Mouse (Mus musculus) NIH3T3 (cell line): ENCODE data around the gene Bet1l.

Experiments
- DNase-seq: peaks from one replicate; pipeline ENCODE4 v3.0.0-alpha.2; 2012; ENCODE audit warnings: low read depth

Bet1l gene

DNA sequence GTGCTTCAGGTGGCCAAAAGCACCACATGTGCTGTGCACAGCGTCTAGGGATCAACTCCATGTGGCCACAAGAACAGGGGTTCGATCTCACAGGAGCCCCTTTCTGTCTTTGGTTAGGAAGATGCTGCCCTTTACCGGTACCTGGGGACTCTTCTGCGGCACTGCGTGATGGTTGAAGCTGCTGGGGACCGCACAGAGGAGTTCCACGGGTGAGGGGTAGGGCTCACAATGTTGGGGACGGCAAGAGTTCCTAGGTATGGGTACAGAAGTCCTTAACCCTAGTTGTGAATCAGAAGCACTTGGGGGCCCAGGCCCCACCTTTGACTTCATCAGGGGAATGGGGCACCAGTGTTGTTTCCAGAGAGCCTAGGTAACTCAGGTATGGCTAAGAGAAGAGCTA is 1.4 kb upstream of the Bet1l start:
- no peak for DNase-seq

- DNase-seq, result peak; percentile 89
Observed at GRCm38 (mm10) chr7:140856785-140857549, 410 bp downstream of the Bet1l start, which contains the start of gene Ric8a. Ric8a (plus strand) TSS chr7:140856957.

GRCm38 (mm10) chr7:140855860-140856784 is 1.3 kb downstream of the Bet1l start, which contains the start of gene Gm45785:
Gm45785 (minus strand) TSS chr7:140856331.
- peak; percentile 90 for DNase-seq

DNA sequence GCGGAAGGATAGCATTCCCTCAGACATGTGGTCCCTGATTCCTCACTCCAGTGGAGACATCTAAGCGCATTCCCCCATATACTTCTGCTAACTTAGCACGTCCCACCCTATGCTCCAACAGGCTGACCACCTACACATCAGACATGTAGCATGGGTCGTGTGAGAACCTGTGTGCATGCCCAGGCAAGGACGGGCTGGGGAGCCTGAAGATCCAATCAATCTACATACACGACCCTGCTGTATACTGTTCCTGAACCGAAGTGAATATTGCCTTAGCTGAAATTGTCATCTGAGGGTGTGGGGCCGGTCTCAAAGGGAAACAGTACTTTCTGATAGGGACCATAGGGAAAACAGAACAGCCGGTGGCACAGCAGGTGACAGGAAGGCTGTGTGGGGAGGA is 2.2 kb downstream of the Bet1l start:
- DNase-seq, result no peak

DNA sequence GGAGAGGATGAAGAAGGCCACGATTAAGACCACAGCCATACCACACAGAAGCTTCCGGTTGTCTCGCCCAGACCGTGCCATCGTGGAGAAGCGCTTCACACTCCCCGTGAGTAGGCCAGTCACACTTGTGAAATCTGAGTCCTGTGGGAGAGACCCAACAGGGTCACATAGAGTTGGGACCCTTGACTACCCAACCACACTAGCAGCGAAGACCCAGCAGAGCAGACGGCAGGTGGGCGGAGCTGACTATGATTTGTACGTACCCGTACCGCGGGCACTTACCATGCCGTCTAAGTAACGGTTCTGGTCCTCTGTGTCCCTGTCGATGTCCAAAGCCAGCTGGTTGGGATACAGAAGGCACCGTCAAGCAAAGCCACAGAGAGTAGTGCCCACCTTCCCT is 2.9 kb downstream of the Bet1l start:
- DNase-seq, result no peak

- DNase-seq, result no peak
Observed at GRCm38 (mm10) chr7:140853386-140853785, 4.0 kb downstream of the Bet1l start.

- DNase-seq, result no peak
Observed at GRCm38 (mm10) chr7:140851916-140852315, 5.5 kb downstream of the Bet1l start.

DNA sequence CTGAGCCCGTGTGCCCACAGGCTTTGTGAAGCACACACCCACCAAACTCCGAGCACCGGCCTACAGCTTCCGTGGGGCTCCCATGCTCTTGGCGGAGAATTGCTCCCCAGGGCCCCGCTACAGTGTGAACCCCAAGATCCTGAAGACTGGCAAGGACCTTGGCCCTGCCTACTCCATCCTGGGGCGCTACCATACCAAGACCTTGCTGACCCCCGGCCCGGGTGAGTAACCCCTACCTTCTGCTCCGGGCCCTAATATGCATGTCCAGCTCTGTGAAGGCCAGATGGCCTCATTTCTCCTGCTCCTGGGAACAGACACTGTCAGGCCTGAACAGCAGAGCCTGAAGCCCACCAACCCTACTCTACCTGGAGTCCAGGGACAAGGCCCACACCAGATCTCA is 8.8 kb downstream of the Bet1l start:
- no peak for DNase-seq

- peak; percentile 82 for DNase-seq
Observed at GRCm38 (mm10) chr7:140847755-140848580, 9.4 kb downstream of the Bet1l start, which contains the start of gene Odf3. Odf3 (plus strand) TSS chr7:140847805.

GRCm38 (mm10) chr7:140846676-140847075 is 10.7 kb downstream of the Bet1l start:
- no peak for DNase-seq

DNA sequence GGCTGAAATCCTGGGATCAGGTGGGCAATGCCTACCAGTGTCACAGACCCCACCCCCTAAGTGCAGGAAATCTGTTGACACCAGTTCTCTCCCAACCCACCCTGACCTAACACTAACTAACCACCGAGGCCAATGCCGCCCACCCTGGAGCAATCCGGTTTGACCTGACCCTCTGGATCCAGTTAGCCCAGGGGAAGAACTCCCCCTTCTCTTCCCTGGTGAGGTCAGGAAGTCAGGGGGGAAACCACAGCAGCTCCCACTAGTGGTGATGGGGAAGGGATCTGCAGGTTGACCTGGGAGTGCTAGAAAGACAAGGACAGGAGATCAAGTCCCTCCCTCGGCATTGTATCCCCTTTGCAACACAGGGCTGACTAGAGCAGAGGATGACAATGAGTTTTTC is 11.7 kb downstream of the Bet1l start:
- no peak for DNase-seq

DNA sequence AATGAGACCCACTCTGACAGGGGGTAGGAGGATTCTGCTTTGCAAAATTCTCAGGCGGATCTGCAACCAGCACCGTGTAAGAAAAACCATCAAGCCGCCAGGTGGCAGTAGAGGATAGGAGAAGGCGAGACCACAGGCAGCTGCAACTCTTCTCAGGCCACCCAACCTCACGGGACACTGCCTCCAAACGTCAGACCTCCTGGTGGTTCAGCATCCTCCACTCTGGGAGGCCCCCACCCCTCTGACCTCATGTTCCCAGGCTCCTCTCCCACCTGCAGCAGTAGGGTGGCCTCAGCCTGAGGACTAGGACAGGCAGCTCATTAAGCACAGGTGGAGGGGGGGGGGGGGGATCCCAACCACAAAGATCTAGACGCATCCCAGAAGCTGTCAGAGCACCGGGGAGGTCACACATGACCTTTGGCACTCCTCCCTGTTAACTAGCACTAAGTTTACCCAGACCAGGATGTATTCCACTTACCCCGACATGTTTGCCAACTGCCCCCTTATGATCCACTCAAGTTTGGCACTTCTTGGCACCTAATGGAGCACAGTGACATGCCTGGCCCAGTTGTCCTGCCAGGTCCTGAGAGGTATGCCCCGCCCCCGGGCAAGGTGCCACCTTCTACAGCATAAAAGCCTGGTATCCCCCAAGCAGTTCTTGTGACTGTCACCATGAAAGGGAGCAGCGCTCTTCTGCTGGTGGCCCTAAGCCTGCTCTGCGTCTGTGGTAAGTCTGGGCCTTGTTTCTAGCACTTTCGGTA is 12.3 kb downstream of the Bet1l start, which contains the start of gene Scgb1c1:
Gene Scgb1c1, plus strand, starts transcription at position 643 of the 761 bp plus-strand sequence.
- peak; percentile 93 for DNase-seq

DNA sequence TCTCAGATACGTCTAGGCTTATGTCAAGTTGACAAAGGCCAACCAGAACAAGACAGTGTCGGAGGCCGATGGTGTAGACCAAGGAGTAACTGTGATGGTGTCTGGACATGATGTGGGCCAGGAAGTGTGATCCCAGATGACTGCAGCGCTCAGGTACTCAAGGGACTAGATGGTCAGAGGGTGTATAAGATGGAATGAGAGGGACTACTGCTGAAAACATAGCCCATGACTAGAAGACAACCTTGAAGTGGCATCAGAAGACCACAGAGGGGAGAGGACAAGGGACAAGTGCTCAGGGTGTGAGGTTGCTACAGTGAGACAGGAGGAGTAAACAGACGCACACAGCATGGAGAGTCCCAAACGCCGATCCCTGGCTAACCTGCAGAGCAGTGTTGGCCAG is 13.6 kb downstream of the Bet1l start:
- DNase-seq, result no peak

GRCm38 (mm10) chr7:140840750-140841735 is 16.3 kb downstream of the Bet1l start:
- peak; percentile 27 for DNase-seq

DNA sequence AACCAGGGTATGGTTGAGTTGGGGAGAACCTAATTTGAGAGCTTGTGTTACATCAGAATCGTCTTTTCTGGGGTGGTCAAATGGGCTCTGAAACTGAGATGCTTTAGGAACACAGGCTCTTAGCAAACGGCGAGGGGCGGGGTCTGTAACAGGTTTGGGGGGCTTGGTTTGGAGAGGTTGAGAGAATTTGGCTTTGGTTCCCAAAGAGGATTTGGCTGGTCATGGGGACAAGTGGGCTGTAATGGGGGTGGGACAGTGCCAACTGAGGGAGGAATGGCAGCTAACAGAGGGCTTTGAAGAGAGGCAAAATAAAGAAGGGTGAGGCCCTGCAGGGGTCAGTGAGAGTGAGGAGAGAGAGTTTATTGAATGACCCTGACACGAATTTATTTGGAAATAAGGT is 17.8 kb downstream of the Bet1l start:
- no peak for DNase-seq

- DNase-seq, result no peak
Observed at GRCm38 (mm10) chr7:140836243-140837115, 20.9 kb downstream of the Bet1l start.

GRCm38 (mm10) chr7:140835758-140836087 is 21.7 kb downstream of the Bet1l start:
- DNase-seq, result no peak

DNA sequence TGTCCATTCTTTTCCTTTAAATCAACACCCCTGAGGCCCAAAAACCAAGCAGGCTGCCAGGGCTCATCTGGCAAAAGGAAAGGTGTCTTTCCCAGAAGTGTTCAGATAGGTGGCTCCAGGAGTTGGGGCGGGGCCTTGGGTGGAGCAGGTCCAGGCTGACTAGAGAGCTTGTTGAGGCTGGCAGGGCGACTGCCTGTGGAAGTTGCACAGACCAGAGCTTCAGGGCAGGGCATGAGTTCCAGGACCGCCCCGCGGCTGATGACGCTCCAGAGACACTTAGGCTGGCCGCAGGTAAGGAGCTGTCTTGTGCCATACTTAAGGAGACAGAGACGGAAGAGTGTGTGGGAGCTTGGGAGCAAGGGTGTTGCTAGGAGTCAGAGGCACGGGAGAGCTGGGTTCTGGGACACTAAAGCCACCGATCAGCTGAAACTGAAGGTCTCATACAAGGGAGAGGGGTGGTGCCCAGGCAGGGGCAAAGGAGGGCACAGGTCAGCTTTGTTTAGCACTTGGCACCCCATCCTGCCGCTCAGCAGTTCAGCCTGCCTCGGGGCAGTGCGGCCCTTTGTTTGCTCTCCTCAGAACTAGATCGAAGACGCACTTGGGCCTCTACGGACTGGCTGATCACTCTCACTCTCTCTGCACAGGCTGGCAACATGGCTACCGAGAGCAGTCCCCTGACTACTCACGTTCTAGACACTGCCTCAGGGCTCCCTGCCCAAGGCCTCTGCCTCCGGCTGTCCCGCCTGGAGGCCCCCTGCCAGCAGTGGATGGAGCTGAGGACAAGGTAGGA is 22.2 kb downstream of the Bet1l start, which contains the start of gene Urah:
Gene Urah, plus strand, starts transcription at position 51 of the 790 bp plus-strand sequence.
- no peak for DNase-seq
